24 mouse cellular contexts compared by ENCODE assay signal in genomic region chr10:83285724-83286256, GRCm38 (mm10). TPM values are rescaled to one million over a fixed set of nuclear protein-coding genes. Genes with fewer than 3 reads are reported as not detected.
DNase-seq lines count a peak whose midpoint lies in the region; ATAC-seq and TF ChIP-seq lines count a peak whose summit lies in the region.
"Had no signal": no experiment of that assay in that cellular context is flagged by ENCODE, and none has a peak within 500 bp of the region (broad histone marks: within the 10 kb centered on the region; RNA-seq: fewer than 3 reads in every experiment).

No protein-coding gene starts in this region.

- H3K9ac ChIP-seq in forebrain, embryonic 14.5 days (ENCODE audit: low read length), result no peak overlapping the region
- H3K9ac ChIP-seq in forebrain, embryonic 15.5 days (replicated peaks), result no peak overlapping the region
- H3K9ac ChIP-seq in hindbrain, postnatal 0 days (replicated peaks; ENCODE audit: low read length), result no peak overlapping the region
- no peak overlapping the region for H3K9ac ChIP-seq in hindbrain, embryonic 13.5 days
- peak overlapping the region; percentile 46; the same call in 1 of the 2 replicates for H3K9ac ChIP-seq in midbrain, embryonic 16.5 days (ENCODE audit: low read depth, low read length)
- H3K9ac ChIP-seq: embryonic facial prominence, embryonic 13.5 days had no signal

- peak; percentile 15; the same call in 1 of the 2 replicates for TF ChIP-seq CTCF in hindbrain, postnatal 0 days (IDR thresholded peaks at IDR 0.05; ENCODE audit: low read depth)
- no peak for TF ChIP-seq CTCF in brain, embryonic 14.5 days (IDR thresholded peaks at IDR 0.05; ENCODE audit: borderline replicate concordance, extremely low read depth, insufficient read depth, insufficient read length)
- no peak for TF ChIP-seq CTCF in layer of hippocampus, adult 2 months (conservative IDR thresholded peaks at IDR 0.05)

- no peak for ATAC-seq in forebrain, embryonic 14.5 days
- no peak for ATAC-seq in forebrain, embryonic 15.5 days (replicated peaks)
- ATAC-seq in hindbrain, postnatal 0 days, result no peak
- ATAC-seq in hindbrain, embryonic 13.5 days (ENCODE audit: low FRiP score), result no peak
- ATAC-seq in midbrain, embryonic 16.5 days, result peak; percentile 64; the same call in 1 of the 2 replicates
- ATAC-seq: CD4-positive, CD25-positive, alpha-beta regulatory T cell, adult 4 months; intestine, embryonic 16.5 days; Patski had no signal

- no peak overlapping the region for H3K4me3 ChIP-seq in forebrain, embryonic 14.5 days (ENCODE audit: low read depth, low read length)
- no peak overlapping the region for H3K4me3 ChIP-seq in forebrain, embryonic 15.5 days
- no peak overlapping the region for H3K4me3 ChIP-seq in hindbrain, postnatal 0 days (ENCODE audit: low read length)
- H3K4me3 ChIP-seq in hindbrain, embryonic 13.5 days, result no peak overlapping the region
- H3K4me3 ChIP-seq in midbrain, embryonic 16.5 days (ENCODE audit: low read depth, low read length), result no peak overlapping the region
- H3K4me3 ChIP-seq in layer of hippocampus, adult 2 months, result no peak overlapping the region; the same call in 1 of the 2 replicates
- H3K4me3 ChIP-seq: embryonic facial prominence, embryonic 13.5 days; hindbrain, embryonic 10.5 days; megakaryocyte, embryonic 14.5 days; myocyte had no signal

- WGBS in forebrain, embryonic 14.5 days, result 45% methylated on average over 7 of the region's 7 CpGs
- 34% methylated on average over 7 of the region's 7 CpGs for WGBS in forebrain, embryonic 15.5 days
- 54% methylated on average over 7 of the region's 7 CpGs for WGBS in hindbrain, postnatal 0 days
- 61% methylated on average over 7 of the region's 7 CpGs for WGBS in hindbrain, embryonic 13.5 days
- WGBS in midbrain, embryonic 16.5 days, result 23% methylated on average over 7 of the region's 7 CpGs

- 0 out of 2 replicates have a peak, but pooled peaks cover 6% of the 10 kb centered on the region for H3K4me1 ChIP-seq in forebrain, embryonic 14.5 days (ENCODE audit: control insufficient read depth, insufficient read depth, low read length)
- H3K4me1 ChIP-seq in forebrain, embryonic 15.5 days, result peaks cover 10% of the 10 kb centered on the region; the same call in 1 of the 2 replicates
- no peaks in the 10 kb centered on the region for H3K4me1 ChIP-seq in hindbrain, postnatal 0 days (ENCODE audit: insufficient read depth, low read length)
- H3K4me1 ChIP-seq in hindbrain, embryonic 13.5 days (replicated peaks), result 0 out of 2 replicates have a peak, but pooled peaks cover 11% of the 10 kb centered on the region
- peaks cover 11% of the 10 kb centered on the region for H3K4me1 ChIP-seq in midbrain, embryonic 16.5 days (ENCODE audit: control insufficient read depth, insufficient read depth, low read length)
- H3K4me1 ChIP-seq: hindbrain, embryonic 10.5 days; megakaryocyte, embryonic 14.5 days had no signal

- no peak overlapping the region for H3K4me2 ChIP-seq in forebrain, embryonic 14.5 days (ENCODE audit: low read length)
- H3K4me2 ChIP-seq in forebrain, embryonic 15.5 days (replicated peaks), result no peak overlapping the region
- no peak overlapping the region for H3K4me2 ChIP-seq in hindbrain, postnatal 0 days (ENCODE audit: low read depth, low read length)
- no peak overlapping the region for H3K4me2 ChIP-seq in hindbrain, embryonic 13.5 days
- peak overlapping the region; percentile 32 for H3K4me2 ChIP-seq in midbrain, embryonic 16.5 days (ENCODE audit: low read length)
- H3K4me2 ChIP-seq: embryonic facial prominence, embryonic 13.5 days; liver, embryonic 11.5 days had no signal

- no peak overlapping the region for H3K27ac ChIP-seq in forebrain, embryonic 14.5 days (ENCODE audit: low read depth, low read length)
- no peak overlapping the region for H3K27ac ChIP-seq in forebrain, embryonic 15.5 days (replicated peaks)
- H3K27ac ChIP-seq in hindbrain, postnatal 0 days, result no peak overlapping the region
- H3K27ac ChIP-seq in hindbrain, embryonic 13.5 days, result no peak overlapping the region; the same call in 1 of the 2 replicates
- peak overlapping the region; percentile 61 for H3K27ac ChIP-seq in midbrain, embryonic 16.5 days (ENCODE audit: low read length)
- H3K27ac ChIP-seq in layer of hippocampus, adult 2 months, result no peak overlapping the region; the same call in 1 of the 2 replicates
- H3K27ac ChIP-seq: embryonic facial prominence, embryonic 13.5 days; hindbrain, embryonic 10.5 days had no signal

- no peaks in the 10 kb centered on the region for H3K27me3 ChIP-seq in forebrain, embryonic 14.5 days (replicated peaks; ENCODE audit: control insufficient read depth, insufficient read depth, low read length)
- H3K27me3 ChIP-seq in forebrain, embryonic 15.5 days, result no peaks in the 10 kb centered on the region
- H3K27me3 ChIP-seq in hindbrain, postnatal 0 days (ENCODE audit: insufficient read depth, low read length), result no peaks in the 10 kb centered on the region
- H3K27me3 ChIP-seq in hindbrain, embryonic 13.5 days, result no peaks in the 10 kb centered on the region
- H3K27me3 ChIP-seq in midbrain, embryonic 16.5 days (ENCODE audit: control insufficient read depth, insufficient read depth, low read depth, low read length), result no peaks in the 10 kb centered on the region
- H3K27me3 ChIP-seq: Patski had no signal

- no peak for TF ChIP-seq POLR2A in brain, embryonic 14.5 days (IDR thresholded peaks at IDR 0.05; ENCODE audit: borderline replicate concordance, extremely low read depth, insufficient read depth, insufficient read length, poor library complexity, severe bottlenecking)

- H3K36me3 ChIP-seq in forebrain, embryonic 14.5 days (ENCODE audit: control insufficient read depth, insufficient read depth, low read length), result no peaks in the 10 kb centered on the region
- no peaks in the 10 kb centered on the region for H3K36me3 ChIP-seq in forebrain, embryonic 15.5 days
- no peaks in the 10 kb centered on the region for H3K36me3 ChIP-seq in hindbrain, postnatal 0 days (ENCODE audit: insufficient read depth, low read length)
- peaks cover 3% of the 10 kb centered on the region; the same call in 1 of the 2 replicates for H3K36me3 ChIP-seq in hindbrain, embryonic 13.5 days
- H3K36me3 ChIP-seq in midbrain, embryonic 16.5 days (ENCODE audit: control insufficient read depth, insufficient read depth, low read length), result no peaks in the 10 kb centered on the region
- H3K36me3 ChIP-seq: embryonic facial prominence, embryonic 13.5 days; hindbrain, embryonic 10.5 days had no signal

- peak; percentile 15 for DNase-seq in forebrain, embryonic 14.5 days (ENCODE audit: low spot score)
- no peak for DNase-seq in hindbrain, postnatal 0 days (ENCODE audit: low spot score)
- DNase-seq in brain, embryonic 14.5 days (ENCODE audit: low read depth), result peak; percentile 53
- DNase-seq in right cerebral cortex, postnatal 25 days, result no peak
- DNase-seq in layer of hippocampus, adult 2 months (ENCODE audit: low spot score in 2 of 2), result no peak
- DNase-seq: adrenal gland, adult 8-10 months; cerebellum, adult 9-11 months; gastrocnemius, postnatal 36 days; kidney, postnatal 4 days; lung, adult 18-20 months; lung, postnatal 14 days; right cerebral cortex, adult 18-20 months; thymus, adult 18-20 months had no signal

- H3K9me3 ChIP-seq in forebrain, embryonic 14.5 days (replicated peaks; ENCODE audit: control insufficient read depth, low read length), result no peaks in the 10 kb centered on the region
- H3K9me3 ChIP-seq in forebrain, embryonic 15.5 days, result no peaks in the 10 kb centered on the region
- no peaks in the 10 kb centered on the region for H3K9me3 ChIP-seq in hindbrain, postnatal 0 days (ENCODE audit: low read length)
- H3K9me3 ChIP-seq in hindbrain, embryonic 13.5 days, result no peaks in the 10 kb centered on the region
- no peaks in the 10 kb centered on the region for H3K9me3 ChIP-seq in midbrain, embryonic 16.5 days (replicated peaks; ENCODE audit: control insufficient read depth, low read length, poor library complexity, severe bottlenecking)
- H3K9me3 ChIP-seq: embryonic facial prominence, embryonic 13.5 days; hindbrain, embryonic 10.5 days; megakaryocyte, embryonic 14.5 days had no signal

RNA-seq across cellular contexts. Expression of gene Slc41a2, which starts 51.9 kb away (rescaled TPM):
- 3.6 and 5.3 TPM in 2 replicates for polyA plus RNA-seq in forebrain, embryonic 14.5 days (2014; fragmentation: Nextera tagmentation; extraction: Ambion mirVana)
- 4.0 and 4.4 TPM in 2 replicates for polyA plus RNA-seq in forebrain, embryonic 15.5 days (2015; fragmentation: Nextera tagmentation; extraction: Ambion mirVana)
- 29.8 and 43.1 TPM in 2 replicates for total RNA-seq in hindbrain, postnatal 0 days (2014; rRNA removed)
- 10.3 and 10.8 TPM in 2 replicates for polyA plus RNA-seq in hindbrain, postnatal 0 days (2015; fragmentation: Nextera tagmentation; extraction: Ambion mirVana)
- polyA plus RNA-seq in hindbrain, embryonic 13.5 days (2015; fragmentation: Nextera tagmentation; extraction: Ambion mirVana), result 5.5 TPM in 2 replicates
- 5.1 and 7.4 TPM in 2 replicates for polyA plus RNA-seq in brain, embryonic 14.5 days (2012; rRNA removed)
- polyA plus RNA-seq in midbrain, embryonic 16.5 days (2015; fragmentation: Nextera tagmentation; extraction: Ambion mirVana), result 10.9 and 11.6 TPM in 2 replicates
- 10 to 100 TPM; 21.6 to 23.2 TPM for total RNA-seq in layer of hippocampus, adult 2 months (2021)

Comparison
In these comparisons a context has a peak if more than half of its experiments do, and no peak if none do; other contexts are left out.
1. DNase-seq: peak in forebrain, embryonic 14.5 days (single experiment) and brain, embryonic 14.5 days (single experiment); none in hindbrain, postnatal 0 days (single experiment), right cerebral cortex, postnatal 25 days (single experiment) and layer of hippocampus, adult 2 months (0 of 2).